ENCODE assay signal across 8 mouse cellular contexts in genomic region chr10:81356991-81357844, GRCm38 (mm10). TPM values are rescaled to one million over a fixed set of nuclear protein-coding genes. Genes with fewer than 3 reads are reported as not detected.
DNase-seq lines count a peak whose midpoint lies in the region; ATAC-seq and TF ChIP-seq lines count a peak whose summit lies in the region.

TSS of gene Mfsd12 (plus strand) at chr10:81357491.

- H3K36me3 ChIP-seq in embryonic facial prominence, embryonic 13.5 days, result peaks cover 18% of the 10 kb centered on the region
- no peaks in the 10 kb centered on the region for H3K36me3 ChIP-seq in kidney, adult 2 months (ENCODE audit: control insufficient read depth, insufficient read depth, low read length)
- peaks cover 6% of the 10 kb centered on the region; the same call in 1 of the 2 replicates for H3K36me3 ChIP-seq in limb, embryonic 12.5 days
- 0 out of 2 replicates have a peak, but pooled peaks cover 2% of the 10 kb centered on the region for H3K36me3 ChIP-seq in midbrain, embryonic 14.5 days (ENCODE audit: control insufficient read depth, insufficient read depth, low read length)

- H3K9ac ChIP-seq in embryonic facial prominence, embryonic 13.5 days, result peak within 1 kb of the TSS; percentile 84
- H3K9ac ChIP-seq in limb, embryonic 12.5 days (replicated peaks), result peak within 1 kb of the TSS; percentile 78
- peak within 1 kb of the TSS; percentile 81 for H3K9ac ChIP-seq in midbrain, embryonic 14.5 days (replicated peaks; ENCODE audit: low read length)

- H3K4me1 ChIP-seq in embryonic facial prominence, embryonic 13.5 days, result peaks cover 43% of the 10 kb centered on the region
- peaks cover 21% of the 10 kb centered on the region for H3K4me1 ChIP-seq in kidney, adult 2 months (ENCODE audit: control insufficient read depth, insufficient read depth, low read length)
- peaks cover 42% of the 10 kb centered on the region for H3K4me1 ChIP-seq in limb, embryonic 12.5 days (replicated peaks)
- peaks cover 12% of the 10 kb centered on the region for H3K4me1 ChIP-seq in midbrain, embryonic 14.5 days (ENCODE audit: control insufficient read depth, insufficient read depth, low read length)

- ATAC-seq in embryonic facial prominence, embryonic 13.5 days (ENCODE audit: insufficient number of reproducible peaks, insufficient read depth, low FRiP score, low TSS enrichment, low read depth), result peak; percentile 80
- peak; percentile 73 for ATAC-seq in limb, embryonic 12.5 days (ENCODE audit: insufficient number of reproducible peaks, insufficient read depth, low FRiP score, low TSS enrichment, low read depth)
- ATAC-seq in midbrain, embryonic 14.5 days (ENCODE audit: low FRiP score, low TSS enrichment), result peak; percentile 89

- WGBS in embryonic facial prominence, embryonic 13.5 days, result 2% methylated on average over 79 of the region's 79 CpGs
- WGBS in kidney, adult 2 months, result 2% methylated on average over 79 of the region's 79 CpGs
- WGBS in limb, embryonic 12.5 days, result 2% methylated on average over 79 of the region's 79 CpGs
- 2% methylated on average over 75 of the region's 79 CpGs for WGBS in midbrain, embryonic 14.5 days

- no peaks in the 10 kb centered on the region for H3K27me3 ChIP-seq in embryonic facial prominence, embryonic 13.5 days
- H3K27me3 ChIP-seq in kidney, adult 2 months (replicated peaks; ENCODE audit: control insufficient read depth, insufficient read depth, low read length), result no peaks in the 10 kb centered on the region
- H3K27me3 ChIP-seq in limb, embryonic 12.5 days, result peaks cover 18% of the 10 kb centered on the region; the same call in 1 of the 2 replicates
- H3K27me3 ChIP-seq in midbrain, embryonic 14.5 days (ENCODE audit: control insufficient read depth, insufficient read depth, low read length), result no peaks in the 10 kb centered on the region

- no peak within 1 kb of the TSS for H3K27ac ChIP-seq in embryonic facial prominence, embryonic 13.5 days
- no peak within 1 kb of the TSS for H3K27ac ChIP-seq in kidney, adult 2 months (ENCODE audit: insufficient read depth, low read depth, low read length)
- no peak within 1 kb of the TSS for H3K27ac ChIP-seq in limb, embryonic 12.5 days
- peak within 1 kb of the TSS; percentile 66 for H3K27ac ChIP-seq in midbrain, embryonic 14.5 days (replicated peaks; ENCODE audit: low read depth, low read length)

- no peaks in the 10 kb centered on the region for H3K9me3 ChIP-seq in embryonic facial prominence, embryonic 13.5 days
- H3K9me3 ChIP-seq in limb, embryonic 12.5 days, result no peaks in the 10 kb centered on the region
- no peaks in the 10 kb centered on the region for H3K9me3 ChIP-seq in midbrain, embryonic 14.5 days (ENCODE audit: control insufficient read depth, low read length)

- H3K4me3 ChIP-seq in embryonic facial prominence, embryonic 13.5 days, result peak within 1 kb of the TSS; percentile 78
- peak within 1 kb of the TSS; percentile 74 for H3K4me3 ChIP-seq in kidney, adult 2 months (ENCODE audit: insufficient read depth, low read depth, low read length)
- peak within 1 kb of the TSS; percentile 75 for H3K4me3 ChIP-seq in limb, embryonic 12.5 days (replicated peaks)
- H3K4me3 ChIP-seq in midbrain, embryonic 14.5 days (replicated peaks; ENCODE audit: low read depth, low read length), result peak within 1 kb of the TSS; percentile 74

- TF ChIP-seq POLR2A in kidney, adult 2 months (IDR thresholded peaks at IDR 0.05; ENCODE audit: low read depth, low read length), result no peak

- DNase-seq in 3134 (ENCODE audit: extremely low read depth, insufficient read length, low spot score), result peak; percentile 87
- peak; percentile 71 to 76 for DNase-seq in adrenal gland, postnatal 4 days (ENCODE audit: low spot score in 2 of 2)
- DNase-seq in heart, adult 18-20 months, result peak; percentile 94 to 95
- peak; percentile 95 for DNase-seq in kidney, adult 2 months
- DNase-seq in midbrain, embryonic 14.5 days, result peak; percentile 96
- peak; percentile 87 for DNase-seq in spleen, adult 12 weeks (ENCODE audit: low spot score)

- H3K4me2 ChIP-seq in embryonic facial prominence, embryonic 13.5 days, result peak within 1 kb of the TSS; percentile 98
- H3K4me2 ChIP-seq in limb, embryonic 12.5 days, result peak within 1 kb of the TSS; percentile 94
- H3K4me2 ChIP-seq in midbrain, embryonic 14.5 days (ENCODE audit: low read length), result peak within 1 kb of the TSS; percentile 97

- TF ChIP-seq CTCF in kidney, adult 2 months (conservative IDR thresholded peaks at IDR 0.05; ENCODE audit: insufficient read depth, insufficient read length, low read depth, low read length), result no peak

RNA-seq across cellular contexts. Expression of gene Mfsd12, which starts in this region (rescaled TPM):
- 10 to 100 TPM; 21.2 to 22.0 TPM for total RNA-seq in adrenal gland, postnatal 4 days (2021)
- polyA plus RNA-seq in embryonic facial prominence, embryonic 13.5 days (2015; fragmentation: Nextera tagmentation; extraction: Ambion mirVana), result 10.7 and 11.0 TPM in 2 replicates
- total RNA-seq in heart, adult 18-20 months (2021), result 10 to 100 TPM; 11.0 to 12.7 TPM
- 23.4 and 28.1 TPM in 2 replicates for polyA plus RNA-seq in kidney, adult 2 months (2012; rRNA removed)
- 12.5 and 13.3 TPM in 2 replicates for polyA plus RNA-seq in limb, embryonic 12.5 days (2016; fragmentation: Nextera tagmentation; extraction: Ambion mirVana)
- polyA plus RNA-seq in midbrain, embryonic 14.5 days (2014; fragmentation: Nextera tagmentation; extraction: Ambion mirVana), result 5.9 and 9.2 TPM in 2 replicates
